Mouse (Mus musculus): ENCODE results near the gene Tmem235.

Tmem235 gene

DNA sequence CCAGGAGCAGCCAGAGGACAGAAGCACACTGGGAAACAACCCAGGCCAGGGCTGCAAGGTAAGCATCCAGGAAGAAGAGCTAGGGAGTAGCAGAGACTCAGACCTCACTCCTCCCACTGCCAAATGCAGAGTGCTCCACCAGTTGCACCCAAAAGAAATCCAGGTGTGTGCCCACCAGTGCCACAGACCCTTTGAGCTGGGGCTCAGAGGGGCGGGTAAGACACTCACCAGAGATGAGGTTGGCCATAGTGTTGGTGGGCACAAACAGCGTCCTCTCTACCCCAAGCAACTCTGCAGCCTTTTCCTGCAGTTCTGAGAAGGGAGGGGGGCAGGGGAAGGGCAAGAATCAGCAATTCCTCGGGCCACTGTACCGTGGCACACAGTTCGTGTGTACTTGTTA is 10.8 kb downstream of the Tmem235 start:
- no peak for DNase-seq

DNA sequence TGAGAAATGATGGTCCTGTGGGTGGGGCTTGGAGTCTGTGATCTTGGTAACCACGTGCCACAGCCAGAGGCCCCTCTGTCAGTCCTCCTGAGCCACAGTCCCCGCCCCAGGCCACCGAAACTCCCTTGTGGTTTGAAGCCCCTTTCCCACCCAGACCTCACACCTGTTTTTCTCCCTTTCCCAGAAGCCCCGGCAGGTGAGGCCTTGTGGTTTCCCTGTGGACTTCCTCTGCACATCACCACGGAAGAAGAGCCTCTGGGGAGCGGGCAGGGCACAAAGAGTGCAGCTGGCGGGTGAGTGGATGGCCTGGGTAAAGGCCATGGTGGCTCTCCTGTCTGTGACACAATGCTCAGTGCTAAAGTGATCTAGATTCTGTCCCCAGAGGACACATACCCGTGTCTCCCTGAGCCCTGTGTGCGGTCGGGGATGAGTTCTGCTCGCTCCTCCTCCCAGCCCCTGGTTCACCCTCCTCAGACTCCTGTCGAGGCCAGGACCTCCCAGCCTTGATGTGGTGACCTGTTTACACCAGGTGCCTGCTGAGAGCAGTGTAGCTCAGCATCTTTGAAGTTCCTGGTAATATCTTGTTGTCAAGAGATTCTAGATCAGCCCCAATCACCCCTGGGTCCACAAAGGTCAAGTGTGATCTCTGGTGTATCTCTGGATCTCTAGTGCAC is 11.5 kb downstream of the Tmem235 start:
- no peak for DNase-seq

DNA sequence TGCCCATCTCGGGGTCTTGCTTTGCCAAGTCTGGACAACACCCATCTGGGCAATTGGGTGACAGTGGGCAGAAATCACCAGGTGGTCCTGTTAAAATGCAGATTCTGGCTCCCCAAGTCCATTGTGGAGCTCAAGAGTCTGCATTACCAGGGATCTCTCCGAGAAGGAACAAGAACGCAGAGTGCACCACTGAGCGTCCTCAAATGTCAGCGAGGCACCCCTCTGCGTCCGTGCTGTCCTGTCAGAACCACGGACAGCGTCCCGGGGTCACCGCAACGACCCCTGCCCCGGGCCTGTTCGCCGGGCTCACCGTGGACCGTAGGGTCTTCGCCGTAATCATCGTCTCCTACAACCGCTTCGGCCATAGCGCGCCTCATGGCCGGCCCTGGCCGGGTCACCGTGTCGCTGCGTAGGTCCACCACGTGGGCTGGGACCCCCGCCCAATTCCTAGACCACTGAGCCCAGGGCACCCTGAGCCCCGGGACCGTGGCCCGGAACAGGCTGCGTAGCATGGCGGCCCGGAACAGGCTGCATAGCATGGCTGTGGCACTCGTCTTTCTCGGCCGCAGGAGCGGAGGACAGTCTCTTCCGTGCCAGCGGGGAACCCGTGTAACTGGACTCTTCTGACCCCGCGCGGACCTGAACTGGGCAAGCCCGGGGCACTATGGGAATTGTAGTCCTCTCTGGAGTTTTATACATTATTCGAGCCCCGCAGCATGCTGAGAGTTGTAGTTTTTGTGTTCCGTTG is 12.5 kb downstream of the Tmem235 start, which contains the start of gene Tha1:
Gene Tha1, minus strand, starts transcription at position 621 of the 748 bp plus-strand sequence.
- peak; percentile 83 to 88 for DNase-seq

DNA sequence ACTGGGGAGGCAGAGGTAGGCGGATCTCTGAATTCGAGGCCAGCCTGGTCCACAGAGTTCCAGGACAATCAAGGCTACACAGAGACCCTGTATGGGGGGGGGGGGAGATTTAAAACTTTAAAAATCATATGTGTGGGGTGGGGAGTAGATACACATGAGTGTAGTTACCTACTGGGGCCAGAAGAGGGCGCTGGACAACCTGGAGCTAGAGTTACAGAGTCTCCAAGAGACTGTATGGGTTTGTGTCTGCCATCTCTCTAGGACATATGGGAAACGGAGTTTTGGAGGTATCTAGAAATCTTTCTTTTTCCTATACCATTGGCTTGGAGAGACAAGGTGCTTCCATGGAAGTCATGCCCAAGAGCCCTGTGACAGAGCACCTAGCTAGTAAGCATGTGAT is 13.9 kb downstream of the Tmem235 start:
- no peak for DNase-seq

DNA sequence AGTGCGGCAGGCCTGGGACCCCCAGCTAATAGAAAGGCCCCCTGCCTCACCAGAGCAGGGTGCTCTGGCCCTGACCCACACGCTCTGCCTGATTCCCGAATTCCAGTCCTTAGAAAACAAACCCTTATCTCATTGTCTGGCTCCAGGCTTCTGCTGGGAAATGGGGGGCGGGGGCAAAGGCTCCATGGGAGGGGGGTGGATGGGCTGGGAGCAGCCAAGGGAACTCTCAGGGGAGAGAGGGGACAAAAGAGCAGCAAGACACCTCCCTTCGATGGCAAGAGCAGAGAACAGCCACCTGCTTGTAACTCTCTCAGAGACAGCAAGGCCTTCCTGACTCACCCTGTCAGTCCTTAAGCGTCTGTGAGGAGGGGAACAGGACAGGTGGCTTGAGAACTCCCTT is 15.1 kb downstream of the Tmem235 start:
- no peak for DNase-seq

DNA sequence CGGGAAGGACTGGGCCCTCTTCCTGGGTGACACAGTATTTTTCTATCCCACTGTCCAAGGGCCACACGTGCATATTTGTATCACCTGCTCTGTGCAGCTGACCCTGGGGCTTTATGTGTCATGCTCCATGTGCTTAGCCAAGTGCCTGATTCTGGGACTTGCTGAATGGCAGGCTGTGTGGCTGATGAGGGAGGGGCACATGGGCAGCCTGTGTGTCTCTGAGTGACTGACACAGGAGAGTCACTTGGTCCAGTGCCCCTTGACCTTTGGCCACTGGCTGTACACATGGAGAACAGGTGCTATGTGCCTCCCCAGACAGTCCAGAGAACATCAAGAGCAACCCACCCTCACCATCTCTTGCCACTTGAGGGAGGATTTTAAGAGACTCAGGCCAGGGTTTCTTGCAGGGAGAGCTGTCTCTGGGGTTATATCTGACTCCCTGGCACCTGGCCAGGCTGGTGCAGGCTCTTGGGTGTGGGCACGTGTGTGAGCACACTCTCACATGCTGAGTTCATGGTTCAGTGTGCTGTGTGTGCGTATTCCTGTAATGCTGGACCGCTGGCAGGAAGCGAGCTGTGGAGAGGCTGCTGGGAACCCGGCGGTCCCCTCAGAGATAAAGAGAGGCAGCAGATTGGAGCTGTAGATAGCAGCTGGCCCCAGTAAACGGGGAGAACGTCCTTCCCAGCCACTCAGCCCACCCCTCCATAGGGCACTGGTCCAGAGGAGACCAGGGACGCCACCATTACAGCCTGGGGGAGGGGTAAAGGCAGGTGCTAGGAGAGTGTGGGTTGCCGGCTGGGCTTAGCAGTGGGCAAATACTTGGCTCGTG is 17.6 kb downstream of the Tmem235 start:
- no peak for DNase-seq

DNA sequence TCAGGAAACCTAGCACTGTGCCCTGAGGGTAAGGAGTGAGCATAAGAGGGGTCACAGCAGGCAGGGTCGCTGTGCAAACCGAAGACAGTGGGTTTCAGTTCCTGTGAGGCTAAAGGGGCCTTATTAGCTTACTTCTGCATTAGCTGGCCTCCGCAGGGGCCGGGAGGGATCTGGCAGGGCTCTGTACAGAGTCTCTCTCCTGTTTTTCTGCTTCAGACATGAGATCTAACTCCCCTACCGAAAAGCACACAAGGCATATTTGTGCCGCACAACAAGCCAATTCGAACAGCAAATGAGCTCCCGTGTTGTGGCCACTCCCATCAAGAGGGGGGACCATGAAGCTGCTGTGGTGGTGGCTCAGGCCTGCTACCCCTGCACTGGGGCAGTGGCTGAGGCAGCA is 18.3 kb downstream of the Tmem235 start:
- no peak for DNase-seq

DNA sequence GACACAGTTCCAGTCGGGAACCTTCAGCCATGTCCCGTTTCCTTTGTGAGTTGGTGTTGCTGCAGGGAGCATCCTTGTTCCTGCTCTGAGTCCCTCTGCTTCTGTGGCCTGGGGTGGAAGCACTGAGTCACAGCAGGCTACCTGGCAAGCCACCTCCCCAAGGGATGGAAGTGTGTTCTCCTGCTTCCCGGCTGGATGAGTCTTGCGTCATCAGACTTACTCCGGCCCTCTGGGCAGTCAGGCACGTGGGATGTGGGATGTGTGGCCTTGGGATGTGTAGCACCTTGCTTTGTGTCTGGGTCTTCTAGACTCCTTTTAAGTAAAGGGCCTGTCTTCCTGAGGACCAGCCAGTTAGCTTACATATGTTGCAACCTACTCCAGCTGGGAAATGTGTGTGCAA is 19.1 kb downstream of the Tmem235 start:
- DNase-seq: no peak

DNA sequence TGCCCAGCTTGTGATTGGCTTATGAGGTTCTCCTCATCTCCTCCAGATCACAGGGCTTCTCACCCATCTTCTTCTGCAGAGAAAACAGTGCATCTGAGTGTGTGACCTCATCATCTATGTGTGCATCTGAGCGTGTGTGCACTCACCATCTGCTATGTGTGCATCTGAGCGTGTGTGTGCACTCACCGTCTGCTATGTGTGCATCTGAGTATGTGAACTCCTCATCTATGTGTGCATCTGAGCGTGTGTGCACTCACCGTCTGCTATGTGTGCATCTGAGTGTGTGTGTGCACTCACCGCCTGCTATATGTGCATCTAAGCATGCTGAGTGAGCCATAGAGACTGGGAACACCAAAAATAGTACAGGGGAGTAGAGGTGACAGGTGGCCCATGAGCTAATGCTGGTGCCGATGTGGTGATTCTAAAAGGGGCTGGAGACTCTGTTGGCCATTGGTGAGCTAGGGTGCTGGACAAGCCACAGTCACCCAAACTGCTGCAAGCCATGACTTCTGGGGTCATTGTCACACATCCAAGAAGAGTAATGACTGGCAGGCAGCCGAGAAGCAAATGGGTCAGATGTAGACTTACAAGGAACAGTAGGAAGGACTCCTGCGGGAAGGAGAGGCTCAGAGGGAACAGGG is 19.9 kb downstream of the Tmem235 start:
- peak in 1 of 2 experiments; percentile 54 for DNase-seq

DNA sequence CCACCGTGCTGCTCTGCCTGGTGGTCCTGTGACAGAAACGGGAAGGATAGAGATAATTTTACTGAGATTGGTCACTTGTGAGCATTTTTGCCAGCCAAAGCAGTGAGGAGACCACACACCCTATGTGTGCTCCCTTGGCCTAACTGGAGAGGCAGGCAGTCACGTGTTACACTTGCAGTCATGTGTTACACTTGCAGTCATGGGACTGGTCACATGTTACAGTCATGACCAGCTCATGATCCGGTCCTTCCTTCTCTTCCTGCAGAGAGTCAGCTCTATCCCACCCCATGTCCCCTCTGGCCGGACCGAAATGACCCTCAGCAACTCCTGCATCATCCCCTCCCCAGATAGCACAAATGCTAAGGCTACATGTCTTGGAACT is 20.4 kb downstream of the Tmem235 start:
- DNase-seq: no peak

DNA sequence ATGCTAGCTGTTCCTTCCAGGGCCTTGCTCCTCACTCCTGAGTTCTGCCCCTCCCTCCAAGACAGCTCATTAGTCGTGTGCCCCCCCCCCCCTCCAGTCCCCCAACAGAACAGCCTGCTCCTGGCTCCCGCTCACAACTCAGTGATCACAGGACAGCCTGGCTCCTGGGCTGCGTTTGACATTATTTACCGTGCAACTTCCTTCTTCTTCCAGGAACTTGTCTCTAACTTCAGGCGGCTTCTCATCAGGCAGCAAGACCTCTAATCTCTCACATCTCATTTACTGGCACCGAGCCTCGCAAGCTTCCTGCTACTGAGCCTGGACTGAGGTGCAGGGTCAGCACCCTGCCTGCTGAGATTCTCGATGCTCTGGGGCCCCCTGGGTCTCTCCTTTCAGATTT is 21.2 kb downstream of the Tmem235 start:
- DNase-seq: no peak

DNA sequence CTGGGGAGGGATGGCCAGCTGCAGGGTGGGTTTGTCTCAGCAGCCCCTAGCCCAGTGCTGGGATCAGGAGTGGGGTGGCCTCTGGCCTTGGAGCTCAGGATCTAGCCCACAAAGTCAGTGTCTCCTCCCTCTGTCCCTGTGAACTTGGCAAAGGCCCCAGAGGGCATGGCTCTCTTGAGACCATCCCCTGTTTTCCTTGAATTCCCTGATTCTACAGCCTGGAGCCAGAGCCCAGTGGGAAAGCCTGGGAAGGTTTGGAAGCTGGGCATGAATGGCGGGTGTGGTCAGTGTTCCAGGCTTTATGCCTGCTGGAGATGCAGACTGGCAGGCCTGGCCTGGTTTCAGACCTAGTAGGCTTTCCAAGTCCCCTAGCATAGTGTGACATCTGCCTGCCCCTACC is 21.7 kb downstream of the Tmem235 start:
- no peak for DNase-seq

DNA sequence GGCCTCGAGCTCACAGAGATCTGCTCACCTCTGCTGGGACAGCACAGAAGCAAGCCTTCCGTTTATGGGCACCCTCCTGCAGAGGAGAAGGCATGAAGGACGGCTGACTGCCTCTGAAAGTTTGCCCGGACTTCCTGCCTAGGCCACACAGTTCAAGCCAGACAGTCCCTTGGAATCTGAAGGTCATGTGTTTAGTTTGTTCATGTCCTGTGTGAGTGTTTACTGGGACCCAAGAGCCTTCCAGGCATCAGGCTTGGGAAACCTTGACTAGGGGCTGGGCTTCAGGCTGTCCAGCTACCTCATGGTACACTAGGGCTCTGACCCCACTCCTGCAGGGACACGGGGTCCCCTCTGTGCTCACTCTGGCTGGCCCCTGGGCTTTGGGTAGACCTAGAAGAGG is 25.4 kb downstream of the Tmem235 start:
- no peak for DNase-seq

DNA sequence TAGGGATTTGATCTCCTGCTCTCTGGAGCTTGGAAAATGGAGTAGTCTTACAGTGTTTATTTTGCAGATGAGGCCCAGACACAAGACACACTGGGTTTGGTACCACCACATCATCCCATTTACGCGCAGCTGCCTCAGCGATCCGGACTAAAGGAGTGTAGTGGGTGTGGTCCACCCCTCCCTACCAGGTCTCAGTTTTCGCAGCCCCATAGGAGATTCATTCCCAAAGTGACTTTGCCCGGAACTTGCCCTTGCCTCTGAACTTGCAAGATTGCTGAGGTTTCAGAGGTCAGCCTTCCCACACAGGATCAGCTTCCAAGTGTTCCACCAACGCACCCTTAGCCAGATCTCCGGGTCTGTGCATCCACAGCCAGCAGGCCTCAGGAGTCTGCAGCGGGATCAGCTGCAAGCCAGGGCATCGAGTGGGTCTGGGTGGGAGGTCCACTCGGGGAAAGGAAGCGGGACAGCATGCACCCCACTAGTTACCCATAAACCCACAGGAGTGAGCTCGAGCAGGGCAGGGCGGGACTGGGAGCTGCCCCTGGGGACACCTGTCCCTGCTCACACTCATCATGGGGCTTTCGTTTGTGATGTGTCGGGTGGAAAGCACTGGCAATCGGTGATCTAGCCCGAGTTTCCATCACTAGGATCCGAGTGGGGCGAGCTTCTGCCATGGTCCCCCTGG is 27.8 kb downstream of the Tmem235 start:
- DNase-seq: no peak

DNA sequence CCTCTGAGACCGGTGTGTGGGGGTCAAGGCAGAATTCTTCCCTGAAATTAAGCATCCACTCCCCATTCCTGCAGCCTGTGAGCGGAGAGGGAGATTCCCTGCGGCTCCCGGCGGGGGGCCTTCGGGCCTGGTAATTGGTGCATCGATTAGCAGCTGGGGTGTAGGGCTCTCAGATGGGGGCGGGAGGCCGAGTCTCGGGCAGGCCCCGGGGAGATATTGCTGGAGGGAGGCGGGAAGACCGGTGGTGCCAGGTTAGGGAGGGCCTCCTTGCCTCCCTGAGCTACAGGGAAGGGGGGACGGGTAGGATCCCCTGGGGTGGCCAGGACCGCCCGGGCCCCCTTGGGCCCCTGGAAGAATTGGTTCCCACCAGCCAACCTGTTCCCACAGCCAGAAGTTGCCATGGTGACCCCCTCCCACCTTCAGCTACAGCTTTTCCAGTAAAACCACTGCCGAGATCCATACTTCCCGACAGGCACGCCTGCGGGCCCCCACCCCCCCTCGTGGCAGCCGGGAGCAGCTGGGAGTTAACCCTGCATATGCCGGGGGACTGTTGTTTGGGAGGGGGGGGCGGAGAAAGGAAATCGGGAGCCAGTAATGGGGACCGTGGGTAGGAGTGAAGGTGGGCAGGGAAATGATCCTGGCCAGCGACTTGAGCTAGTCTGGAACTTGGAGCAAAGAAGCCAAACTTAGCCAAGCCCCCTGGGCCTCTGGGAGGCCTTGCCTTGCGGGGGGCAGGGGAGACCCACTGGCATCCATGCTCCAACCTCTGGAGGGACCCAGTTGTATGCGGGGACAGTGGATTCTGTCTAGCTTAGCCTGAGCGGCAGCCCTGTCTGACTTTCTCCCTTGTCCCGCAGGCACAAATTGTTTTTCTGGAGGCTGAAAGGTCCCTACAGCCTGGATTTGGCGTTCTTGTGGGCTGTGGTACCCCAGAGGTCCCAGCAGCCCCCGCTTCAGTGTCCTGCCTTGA is 28.6 kb downstream of the Tmem235 start:
- no peak for DNase-seq

DNA sequence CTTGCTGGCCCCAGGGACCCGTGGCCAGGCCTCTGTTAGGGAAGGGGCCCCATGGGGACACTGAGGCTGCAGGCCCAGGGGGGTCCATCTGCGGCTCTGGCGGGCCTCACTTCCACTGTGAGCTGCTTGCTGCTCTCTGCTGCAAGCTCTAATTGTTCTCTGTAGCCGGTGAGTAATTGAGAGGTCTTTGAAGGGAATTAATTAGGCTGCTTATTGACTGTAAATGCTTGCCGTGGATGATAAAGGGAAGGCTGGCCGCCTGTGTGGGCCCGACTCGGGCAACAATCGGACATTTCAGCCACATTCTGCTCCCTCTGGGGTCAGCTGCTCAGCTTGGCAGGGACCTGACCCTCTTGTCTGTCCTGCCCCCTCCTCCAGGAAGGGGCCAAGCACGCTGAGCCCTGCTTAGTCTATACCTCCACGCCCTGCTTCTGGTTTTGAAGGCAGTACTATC is 29.4 kb downstream of the Tmem235 start:
- no peak for DNase-seq

DNA sequence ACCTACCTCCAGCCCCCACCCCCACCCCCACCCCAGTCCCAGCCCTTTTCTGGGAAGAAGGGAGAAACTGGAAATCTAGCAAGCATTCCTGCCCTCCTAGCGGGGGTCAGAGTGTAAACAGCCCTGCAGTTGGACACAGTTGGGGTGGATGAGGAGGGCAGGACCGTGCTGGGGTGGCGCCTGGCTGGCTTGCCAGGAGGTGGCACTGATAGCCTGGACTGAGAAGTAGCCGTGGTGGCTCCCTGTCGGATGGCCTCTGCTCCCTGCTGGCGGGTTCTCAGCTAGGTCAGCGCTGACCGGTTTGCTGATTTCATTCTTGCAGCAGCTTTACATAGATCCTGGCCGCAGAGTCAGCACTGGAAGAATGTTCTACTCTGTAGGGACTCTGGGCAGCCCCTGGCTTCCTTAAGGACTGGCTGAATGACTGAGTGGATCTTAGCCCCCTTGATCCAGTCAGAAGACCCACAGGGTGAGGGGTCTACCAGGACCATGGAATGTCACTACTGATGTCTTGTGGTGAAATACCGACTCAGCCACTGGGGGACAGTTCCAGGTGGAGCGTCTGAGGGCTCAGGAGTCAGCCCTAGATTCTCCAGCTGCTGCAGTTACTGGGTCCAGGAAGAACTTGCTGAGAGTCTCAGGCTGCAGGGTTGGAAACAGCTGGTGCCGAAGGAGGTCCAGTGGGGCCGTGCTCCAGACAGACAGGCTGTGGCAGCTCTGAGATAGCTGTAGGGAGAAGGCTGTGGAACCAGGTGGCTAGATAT is 30.1 kb downstream of the Tmem235 start:
- no peak for DNase-seq

DNA sequence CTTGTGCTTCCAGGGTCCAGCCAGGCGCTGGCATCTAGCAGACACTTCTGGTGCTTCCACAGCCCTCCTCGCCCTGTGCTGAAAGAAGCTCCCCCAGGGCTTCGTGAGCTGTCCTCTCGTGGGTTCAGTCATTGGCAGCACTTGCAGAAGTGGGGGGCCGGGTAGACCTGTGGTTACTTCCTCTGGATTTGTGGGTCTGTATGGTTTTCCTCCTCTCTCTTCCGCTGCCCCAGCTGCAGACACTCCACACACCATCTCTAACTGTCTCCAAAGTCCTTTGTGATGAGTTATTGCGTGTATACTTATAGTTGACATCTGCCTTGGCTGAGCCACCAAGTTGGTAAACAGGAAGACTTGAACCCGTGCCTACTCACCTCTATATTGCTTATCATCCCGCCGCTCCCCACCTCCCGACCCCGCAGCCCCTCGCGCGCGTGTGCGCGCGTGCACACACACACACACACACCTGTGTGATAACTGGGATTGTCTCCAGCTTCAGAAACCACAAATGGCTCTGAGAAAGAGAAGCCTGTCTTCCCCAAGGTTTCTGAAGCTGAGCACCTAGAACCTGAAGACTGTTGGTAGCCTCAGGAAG is 31.1 kb downstream of the Tmem235 start:
- DNase-seq: no peak

DNA sequence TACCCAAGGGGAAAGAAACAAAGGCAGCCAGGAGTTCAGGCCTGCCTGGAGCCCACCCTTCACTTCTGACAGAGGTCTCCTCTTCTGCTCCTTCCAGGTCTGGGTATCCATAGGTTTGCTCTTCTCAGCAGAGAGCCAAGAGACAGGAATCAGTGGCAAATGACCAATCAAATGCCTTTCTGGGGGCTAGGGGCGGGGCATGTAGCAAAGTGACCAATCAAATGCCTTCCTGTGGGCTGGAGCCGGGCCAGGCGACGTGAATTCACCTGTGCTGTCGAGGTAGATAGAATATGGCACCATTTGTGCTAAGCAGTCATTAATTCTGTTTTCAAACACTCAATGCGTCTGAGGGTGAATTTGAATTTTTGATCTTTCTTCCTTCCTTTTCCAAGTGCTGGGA is 31.6 kb downstream of the Tmem235 start:
- no peak for DNase-seq

DNA sequence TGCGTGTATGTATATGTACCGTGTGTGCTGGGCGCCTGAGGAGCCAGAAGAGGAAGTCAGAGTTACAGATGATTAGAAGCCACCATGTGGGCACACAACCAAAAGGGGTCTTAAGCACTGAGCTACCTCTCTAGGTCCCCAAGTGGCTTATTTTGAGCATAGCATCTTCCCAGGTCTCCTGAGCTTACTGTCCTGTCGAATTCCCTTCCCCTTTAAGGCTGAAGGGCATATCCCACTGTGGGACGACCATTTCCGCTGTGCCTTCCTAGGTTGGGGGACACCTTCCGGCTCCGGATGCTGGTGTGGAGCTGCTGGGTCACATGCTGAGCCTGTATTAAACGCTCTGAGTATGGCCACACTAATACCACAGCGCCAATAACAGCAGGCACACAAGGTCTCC is 34.1 kb downstream of the Tmem235 start:
- DNase-seq: no peak
